Mouse (Mus musculus) embryonic fibroblast, embryonic 13.5 days (primary cell): ENCODE results near the gene Gpr132.

Experiments used
- CTCF ChIP-seq: IDR thresholded peaks from 2 replicates; pipeline ENCODE4 v1.5.1; 2011; ENCODE audit warnings: mild to moderate bottlenecking, control low read depth, low read length, moderate library complexity, borderline replicate concordance; ENCODE audit not compliant: insufficient read depth
- POLR2A ChIP-seq: IDR thresholded peaks from 2 replicates; pipeline ENCODE4 v1.6.1; 2011; ENCODE audit warnings: low read depth, mild to moderate bottlenecking, control low read depth, low read length, moderate library complexity

DNA sequence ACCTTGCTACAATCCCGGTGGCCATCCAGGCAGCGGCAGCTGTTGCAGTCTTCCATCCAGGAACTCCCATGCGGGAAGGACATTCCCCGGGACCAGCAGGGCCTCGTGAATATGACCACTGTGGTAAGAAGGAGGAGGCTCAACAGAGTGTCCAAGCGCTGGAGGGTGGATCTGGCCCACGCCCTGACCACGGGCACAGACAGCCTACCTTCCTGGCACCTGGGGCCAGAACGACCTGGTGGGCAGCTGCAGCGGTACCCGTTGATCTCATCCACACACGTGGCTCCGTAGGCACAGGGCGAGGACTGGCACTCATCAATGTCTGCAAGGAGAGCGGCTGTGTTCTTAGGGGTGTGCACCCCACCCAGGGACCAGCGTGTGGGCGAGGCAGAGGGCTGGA, 43.7 kb upstream of the Gpr132 start:
- TF ChIP-seq CTCF: no peak
- no peak for TF ChIP-seq POLR2A
